Mouse (Mus musculus) frontal cortex, postnatal 10 days (tissue): ENCODE measurements around the gene Crebbp.
A peak's percentile ranks its signal among the peaks of the same experiment; 100 is the strongest.
"Not testable (repeated sequence)": the region's sequence is repeated elsewhere in the genome, so short reads cannot be mapped to it uniquely, and the experiment has no call there.

Experiments used
- DNase-seq, 2 experiments: peaks; one replicate each; pipeline ENCODE4 v3.0.0; 2022; ENCODE audit warnings: low spot score in 2 of 2, mixed read lengths in 1 of 2

The Crebbp gene

DNA sequence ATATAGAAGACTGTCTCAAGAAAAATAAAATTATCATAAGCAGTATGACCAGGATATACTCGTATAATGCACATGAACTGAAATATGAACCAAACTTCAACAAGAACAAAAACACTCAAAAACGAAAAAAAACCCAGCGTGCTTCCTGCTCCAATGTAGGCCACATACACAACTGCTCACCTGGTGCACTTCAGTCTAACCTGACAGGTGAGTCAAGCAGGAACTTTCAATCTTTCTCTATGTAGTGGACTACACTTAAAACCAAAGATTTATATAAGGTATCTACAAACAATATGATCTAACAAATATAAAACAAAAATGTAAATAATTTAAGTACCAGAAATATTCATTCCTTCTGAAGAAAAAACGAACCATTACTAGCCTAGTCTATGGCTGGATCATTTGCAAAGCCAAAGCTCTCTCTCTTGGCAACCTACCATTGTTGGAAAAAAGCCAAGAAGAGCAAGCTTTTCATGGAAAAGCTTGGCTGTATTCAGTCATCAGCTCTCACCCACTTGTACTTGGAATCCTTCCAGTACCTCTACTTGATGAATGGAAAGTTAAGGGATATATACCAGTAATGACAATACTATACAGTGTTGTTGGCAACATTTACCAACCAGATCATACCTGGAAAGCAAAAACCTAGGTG is 53.4 kb downstream of the Crebbp start:
- no peak for DNase-seq

DNA sequence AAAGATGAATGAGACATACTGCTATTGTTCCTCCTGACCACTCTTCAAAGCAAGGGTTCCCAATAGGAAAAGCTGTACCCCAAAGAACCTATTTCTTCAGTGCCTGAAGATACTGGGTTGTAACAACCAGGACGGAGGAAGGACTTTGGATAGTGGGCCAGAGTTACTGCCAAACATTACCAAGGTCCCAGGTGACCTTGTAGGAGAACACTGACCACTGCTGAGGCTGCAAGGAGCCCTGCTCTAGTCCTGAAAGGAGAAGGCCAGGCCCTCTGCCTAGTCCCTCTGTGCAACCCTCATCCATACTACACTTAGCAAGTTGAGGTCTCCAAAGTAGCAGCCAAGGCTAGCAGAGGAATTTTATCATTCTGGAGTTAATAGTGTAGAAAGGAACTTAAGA is 60.7 kb downstream of the Crebbp start:
- DNase-seq = no peak

DNA sequence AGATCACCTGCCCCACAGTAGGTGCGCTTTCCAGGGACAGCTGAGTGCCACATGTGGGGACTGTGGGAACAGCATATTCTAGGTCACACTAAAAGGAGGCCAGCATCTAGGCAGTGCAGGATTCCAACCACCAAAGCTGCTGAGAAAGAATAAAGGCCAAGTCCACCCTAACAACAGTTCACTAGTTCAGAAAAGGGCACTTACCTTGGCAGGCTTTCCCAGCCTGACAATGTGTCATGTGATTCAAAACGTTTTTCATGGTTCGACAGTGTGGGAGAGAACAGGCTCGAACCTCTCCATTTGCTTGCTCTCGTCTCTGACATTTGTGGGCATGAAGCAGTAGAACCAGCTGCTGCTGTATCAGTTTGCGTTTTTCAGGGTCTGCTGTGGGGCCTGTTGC is 75.3 kb downstream of the Crebbp start:
- no peak for DNase-seq

DNA sequence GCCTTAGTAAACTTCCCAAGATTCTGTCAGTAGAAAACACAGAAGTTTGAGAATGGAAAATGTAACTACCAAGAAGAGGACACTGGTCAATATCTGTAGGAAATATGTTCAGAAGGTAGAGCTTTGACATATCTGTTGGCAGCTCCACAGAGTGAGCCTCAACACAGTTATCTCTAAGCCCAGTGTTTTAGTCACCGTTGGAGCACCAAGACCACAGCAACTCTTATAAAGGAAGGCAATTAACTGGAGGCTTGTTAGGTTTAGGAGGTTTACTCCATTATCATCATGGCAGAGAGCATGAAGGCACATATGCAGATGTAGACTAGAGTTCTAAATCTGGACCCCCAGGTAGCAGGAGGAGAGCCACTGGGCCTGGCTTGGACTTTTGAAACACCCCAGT is 80.0 kb downstream of the Crebbp start:
- DNase-seq = no peak

DNA sequence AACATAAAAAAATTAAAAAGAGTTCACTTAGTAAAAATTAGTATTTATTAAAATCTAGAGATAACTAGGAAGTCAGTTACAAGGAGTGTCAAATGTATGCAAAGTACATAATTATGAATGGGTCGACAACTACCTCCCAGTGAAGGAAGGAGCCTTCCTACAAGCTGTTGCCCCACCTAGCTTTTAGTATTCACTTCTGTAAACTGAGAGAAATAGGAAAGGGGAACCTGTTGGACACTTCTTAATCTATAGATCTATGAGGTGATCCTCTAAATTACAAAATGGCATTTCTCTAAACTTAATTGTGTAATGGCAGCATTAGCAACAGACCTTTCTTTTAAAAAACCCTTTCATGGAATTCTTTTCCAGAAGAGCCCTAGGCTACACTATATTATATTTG is 84.9 kb downstream of the Crebbp start:
- no peak for DNase-seq

DNA sequence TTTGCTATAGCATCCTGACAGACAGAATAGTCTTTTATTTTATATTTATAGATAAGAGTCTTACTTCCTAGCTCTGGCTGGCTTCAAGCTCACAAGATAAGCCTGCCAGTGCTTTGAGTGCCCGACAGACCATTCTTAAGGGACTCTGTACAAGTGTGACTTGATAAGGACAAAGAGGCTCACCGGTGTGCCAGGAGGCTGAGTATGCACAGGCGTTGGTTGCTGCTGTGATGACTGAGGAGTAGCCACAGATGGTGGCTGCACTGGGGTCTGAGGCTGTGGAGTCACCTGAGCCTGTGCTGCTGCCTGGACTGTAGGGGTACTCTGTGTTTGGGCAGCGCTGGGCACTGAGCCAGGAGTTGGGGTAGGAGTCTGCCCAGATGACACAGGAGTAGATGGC is 96.7 kb downstream of the Crebbp start:
- no peak for DNase-seq

DNA sequence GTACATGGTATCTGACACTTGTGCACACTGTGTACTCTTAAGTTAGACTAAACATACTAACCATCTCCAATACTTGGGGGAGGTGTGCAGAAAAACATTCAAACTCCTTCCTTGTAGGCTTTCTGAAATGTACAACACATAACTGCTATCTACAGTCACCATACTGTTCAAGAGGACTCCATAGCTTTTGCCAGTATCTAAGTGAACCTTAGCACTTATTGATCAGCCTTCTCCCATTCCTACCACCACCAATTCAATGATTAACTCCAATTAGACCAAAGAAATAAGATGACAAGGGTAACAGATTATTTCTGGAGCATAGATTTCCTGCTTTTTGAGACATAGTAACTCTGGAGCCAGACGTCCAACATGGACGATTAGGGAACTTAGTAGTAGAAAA is 113.4 kb downstream of the Crebbp start:
- DNase-seq = no peak

DNA sequence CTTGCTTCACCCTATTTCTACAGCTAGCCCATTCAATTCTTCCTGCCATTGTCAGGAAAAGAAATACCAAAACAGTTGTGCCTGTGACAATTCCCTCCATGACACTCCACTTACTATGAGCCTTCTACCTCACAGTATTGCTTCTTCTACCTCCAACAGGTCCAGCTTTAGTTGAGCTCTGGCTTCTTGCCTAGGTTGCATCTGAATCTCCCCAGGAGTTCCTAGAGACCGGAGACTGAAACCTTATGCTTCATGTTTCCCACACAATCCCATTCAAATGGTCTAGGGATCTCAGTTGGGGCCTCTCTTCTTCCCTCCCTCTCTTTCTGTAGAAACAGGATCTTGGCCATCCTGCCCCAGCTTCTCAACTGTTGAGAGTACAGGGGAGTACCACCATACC is 116.3 kb downstream of the Crebbp start:
- no peak for DNase-seq

DNA sequence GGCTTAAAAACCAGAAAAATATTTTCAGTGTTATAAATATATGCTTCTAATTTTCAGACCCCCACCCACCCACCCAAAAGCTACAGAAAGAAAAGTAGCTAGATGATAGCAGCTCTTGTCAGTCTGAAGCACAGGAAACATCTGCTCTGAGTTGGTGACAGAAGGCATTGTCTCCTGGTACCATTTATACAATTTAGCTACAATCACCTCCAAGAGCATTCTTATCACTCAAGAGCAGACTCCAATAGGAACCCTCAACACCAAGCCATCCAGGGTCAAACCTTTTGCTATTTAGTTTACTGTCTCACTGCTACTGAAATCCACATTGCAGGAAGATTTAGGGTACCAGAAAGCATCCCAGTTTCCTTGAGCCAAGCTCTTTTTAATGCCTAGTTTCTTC is 116.9 kb downstream of the Crebbp start:
- DNase-seq = no peak

DNA sequence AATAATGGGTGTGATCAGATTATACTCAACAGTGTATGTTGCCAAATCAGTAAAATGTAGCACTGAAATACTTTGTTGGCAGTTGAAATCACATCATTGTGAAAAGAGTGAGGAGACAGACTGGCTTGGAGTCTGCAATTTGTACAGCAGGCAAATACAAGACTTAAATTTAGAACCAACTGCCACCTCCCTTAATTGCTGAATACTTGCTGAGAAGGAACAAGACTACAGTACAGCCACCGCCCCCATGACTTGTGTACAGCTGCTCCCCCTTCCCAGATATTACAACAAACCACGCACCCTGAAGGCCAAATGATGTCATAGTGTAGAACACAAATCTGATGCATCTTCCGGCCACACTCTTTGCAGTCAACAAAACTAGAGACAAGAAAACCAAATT is 117.7 kb downstream of the Crebbp start:
- DNase-seq = no peak

DNA sequence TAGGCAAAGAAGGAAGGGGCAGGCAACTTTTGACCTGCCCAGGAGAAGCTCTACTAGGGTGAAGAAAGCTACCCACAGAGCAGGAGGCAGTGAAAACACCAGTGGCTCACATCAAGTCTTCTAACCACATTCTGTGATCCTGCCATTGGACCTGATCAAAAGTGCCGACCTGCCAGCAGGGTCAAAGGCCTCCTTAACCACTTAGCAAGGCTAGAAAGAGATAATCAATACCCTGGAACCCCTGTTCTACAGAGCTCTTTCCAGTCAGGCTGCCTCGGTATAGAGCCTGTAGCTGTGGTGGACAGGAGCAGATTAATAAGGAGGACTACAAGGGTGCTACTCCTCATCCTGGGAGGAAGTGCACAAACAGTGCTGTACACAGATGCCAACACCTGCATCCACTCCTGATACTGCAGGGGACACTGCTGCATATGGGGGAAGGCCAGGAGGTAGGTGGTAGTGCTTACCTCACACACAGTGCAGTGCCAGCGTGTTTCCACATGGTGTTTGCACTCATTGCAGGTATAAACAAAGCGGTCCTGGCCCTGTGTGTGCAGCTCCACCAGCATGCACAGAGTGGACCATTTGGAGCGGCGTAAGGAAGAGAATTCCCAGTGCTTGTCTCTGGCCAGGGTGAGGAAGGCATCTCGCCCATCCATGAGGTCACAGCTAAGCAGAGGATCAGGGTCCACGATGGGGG is 126.4 kb downstream of the Crebbp start:
- no peak for DNase-seq

DNA sequence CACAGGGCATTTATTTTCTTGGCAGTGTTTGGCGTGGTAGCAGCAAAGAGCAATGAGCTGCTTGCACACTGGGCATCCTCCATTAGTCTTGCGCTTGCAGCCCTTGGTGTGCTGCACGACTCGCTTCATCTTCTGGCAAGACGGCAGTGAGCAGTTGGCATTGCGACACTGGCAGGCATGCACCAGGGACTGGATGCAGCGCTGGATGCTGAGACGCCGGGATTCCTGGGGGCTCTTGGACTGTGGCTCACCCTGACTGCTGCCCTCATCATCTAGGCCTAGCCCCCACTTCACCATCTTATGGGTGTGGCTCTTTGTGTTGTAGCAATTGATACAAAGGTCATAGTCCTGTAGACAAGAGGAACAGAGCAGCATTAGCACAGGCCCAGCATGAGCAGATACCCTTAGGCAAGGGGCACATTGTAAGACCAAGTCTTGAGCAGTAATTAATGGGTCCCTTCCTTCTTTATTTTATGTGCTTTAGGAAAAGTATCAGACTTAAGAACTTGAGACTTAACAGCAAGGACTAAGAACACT is 127.9 kb downstream of the Crebbp start:
- no peak for DNase-seq

DNA sequence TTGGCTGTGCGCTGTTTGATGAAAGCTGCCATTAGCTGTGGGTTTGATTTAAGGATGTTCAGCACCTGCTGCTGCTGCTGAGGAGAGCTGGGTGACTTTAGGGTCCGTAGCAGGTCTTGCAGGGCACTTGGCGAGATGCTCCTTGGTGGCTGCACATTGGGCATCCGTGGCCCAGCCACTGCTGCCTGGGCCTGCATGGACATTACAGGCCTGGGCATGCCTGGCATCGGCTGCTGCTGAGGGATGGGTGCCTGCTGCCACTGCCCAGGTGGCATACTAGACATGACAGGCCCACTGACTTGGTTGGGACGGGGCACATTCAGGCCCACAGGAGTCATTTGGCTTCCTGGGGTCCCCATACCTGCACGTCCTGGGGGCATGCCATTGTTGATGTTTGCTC is 128.7 kb downstream of the Crebbp start:
- no peak for DNase-seq

DNA sequence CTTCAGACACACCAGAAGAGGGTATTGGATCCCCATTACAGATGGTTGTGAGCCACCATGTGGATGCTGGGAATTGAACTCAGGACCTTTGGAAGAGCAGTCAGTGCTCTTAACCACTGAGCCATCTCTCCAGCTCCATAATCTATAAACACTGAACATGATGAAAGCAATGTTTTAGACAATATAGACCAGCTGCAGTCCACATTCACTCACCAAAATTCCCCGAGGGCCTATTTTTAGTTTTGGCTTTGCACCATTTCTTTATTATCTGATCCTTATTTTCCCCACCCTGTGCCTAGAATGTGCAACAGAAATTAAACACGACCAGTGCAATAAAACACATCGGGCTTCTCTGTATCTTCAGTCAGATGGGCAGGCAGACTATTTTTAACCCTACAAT is 133.4 kb downstream of the Crebbp start:
- not testable (repeated sequence) for DNase-seq

DNA sequence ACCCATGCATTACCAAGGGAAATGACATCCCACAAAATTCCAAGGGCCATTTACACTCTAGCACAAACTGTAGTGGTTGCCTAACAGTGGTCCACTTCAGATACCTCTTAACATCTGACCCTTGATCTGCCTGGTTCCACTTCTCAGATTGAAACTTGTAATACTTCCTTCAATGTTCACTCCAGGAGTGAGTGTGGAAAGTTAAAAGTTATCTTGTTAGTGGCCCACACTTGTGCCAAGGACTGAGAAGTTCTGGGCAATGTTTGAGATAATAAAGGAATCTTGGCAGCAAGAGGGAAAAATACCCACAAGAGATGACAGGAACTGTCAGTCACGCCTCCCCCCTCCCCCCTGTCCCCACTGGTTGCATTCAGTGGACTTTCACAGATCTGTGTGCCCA is 134.1 kb downstream of the Crebbp start:
- no peak for DNase-seq

DNA sequence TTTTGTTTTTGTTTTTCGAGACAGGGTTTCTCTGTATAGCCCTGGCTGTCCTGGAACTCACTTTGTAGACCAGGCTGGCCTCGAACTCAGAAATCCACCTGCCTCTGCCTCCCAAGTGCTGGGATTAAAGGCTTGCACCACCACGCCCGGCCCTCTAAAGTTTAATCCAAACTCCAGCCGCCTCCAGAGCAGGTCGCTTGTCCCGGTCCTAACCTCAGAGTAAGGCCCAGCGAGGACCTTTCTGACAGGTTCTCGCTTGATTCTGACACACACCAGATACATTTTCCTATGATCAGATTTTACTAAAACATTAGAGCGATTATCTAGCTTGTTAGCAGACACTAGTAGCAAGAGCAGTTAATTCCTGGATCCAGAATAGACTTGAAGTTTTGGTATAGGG is 135.5 kb downstream of the Crebbp start:
- DNase-seq = not testable (repeated sequence)

DNA sequence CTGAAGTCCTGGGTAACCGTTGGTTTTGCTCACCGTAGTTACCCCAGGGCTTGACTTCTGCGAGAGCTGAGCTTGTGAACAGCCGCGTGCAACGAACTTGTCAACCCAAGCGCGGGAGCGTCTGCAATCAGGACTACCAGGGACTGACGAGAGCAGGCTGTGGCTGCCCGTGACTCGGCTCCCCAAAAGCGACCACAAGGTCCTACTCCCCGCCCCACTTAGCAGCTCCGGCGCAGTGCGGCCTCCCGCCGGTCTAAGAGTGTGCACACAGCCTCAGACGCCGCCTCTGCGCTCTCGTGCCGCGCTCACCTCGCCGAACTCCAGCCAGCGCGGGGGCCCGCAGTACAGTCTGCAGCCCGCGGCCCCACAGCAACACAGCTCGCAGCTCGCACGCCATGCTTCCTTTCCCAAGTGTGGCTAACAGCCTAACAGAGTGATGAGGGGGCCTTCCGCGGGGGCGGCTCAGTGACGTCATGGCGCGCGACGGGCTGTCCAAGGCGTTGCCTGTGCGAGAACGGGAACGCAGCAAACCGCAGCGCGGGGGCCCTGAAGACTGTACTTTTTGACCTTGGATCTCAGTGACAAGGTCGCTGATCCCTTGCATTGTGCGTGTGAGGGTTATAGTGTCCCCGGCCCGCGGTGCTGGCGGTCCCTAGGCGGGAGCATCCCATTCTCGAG is 136.3 kb downstream of the Crebbp start, which contains the start of gene Trap1:
Gene Trap1 (minus strand): TSS at position 444 of the 678 bp plus-strand sequence.
- peak; percentile 88 to 93 for DNase-seq

DNA sequence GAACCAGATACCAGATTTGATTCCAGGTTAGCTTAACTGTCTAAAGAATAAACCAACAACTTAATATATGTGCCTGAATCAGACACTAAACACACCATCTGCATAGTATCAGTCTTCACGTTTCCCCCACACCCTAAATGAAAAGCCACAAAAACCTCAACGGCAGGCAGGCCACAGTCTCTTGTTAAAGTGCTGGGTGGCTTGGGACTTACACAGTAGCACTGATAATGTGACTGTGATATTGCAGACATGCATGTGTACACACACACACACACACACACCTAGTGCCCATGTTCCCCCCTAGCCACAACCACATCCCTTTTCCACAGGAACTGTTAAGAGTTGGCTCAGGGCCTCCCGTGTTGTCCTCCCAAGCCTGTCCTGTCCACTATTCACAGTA is 139.0 kb downstream of the Crebbp start:
- DNase-seq = no peak

DNA sequence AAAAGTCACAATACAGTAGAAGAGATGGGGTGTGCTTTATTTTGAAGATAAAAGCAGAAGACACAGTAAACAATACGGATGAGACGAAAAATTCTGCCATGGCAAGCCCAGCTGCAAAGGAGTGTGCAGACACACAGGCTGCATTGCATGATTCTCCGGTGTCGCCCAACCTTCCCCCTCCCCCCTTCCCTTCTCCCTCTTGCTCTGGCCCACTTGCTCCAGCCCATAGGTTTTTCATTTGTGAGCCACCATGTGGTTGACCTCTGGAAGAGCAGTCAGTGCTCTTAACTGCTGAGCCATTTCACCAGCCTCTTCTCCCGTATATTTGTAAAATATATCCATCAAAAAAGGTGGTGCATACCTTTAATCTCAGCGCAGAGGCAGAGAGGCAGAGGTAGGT is 139.5 kb downstream of the Crebbp start:
- DNase-seq = no peak

DNA sequence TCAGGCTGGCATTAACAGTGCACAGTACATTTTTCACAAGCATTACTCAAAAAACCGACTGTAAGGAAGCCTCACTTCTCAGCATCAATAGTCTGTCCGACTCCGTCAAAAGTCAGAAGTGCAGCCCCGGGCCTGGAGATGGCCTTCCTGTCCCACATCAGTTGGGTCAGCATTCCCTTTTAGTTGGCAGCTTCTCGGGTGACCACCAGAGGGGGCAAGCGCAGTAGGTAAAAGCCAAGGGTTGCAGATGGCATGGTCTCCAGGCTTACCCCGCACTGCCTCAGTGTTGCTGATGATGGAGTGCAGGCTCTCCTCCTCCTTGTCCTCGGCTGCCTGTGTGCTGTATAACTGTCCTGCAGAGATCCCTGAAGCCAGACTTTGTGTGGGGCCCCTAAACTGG is 145.2 kb downstream of the Crebbp start:
- DNase-seq = peak in 1 of 2 experiments; percentile 51

DNA sequence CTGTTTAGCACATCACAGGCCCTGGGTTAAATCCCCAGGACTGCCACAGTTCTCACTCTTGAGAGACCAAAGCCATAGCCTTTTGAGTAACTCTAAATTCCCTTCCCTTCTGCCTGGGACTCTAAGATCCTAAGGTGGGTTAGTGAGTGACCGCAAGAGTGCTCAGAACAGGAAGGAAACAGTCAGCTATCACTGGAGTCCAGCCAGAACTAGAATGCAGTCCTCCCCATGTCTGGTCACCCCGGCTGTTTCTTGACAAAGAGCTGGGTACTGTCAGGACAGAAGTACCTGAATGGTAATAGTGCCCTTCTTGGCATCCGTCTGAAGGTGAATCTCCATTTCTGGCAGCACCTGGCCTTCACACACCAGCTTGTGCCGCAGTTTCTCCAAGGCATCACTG is 148.9 kb downstream of the Crebbp start:
- no peak for DNase-seq

DNA sequence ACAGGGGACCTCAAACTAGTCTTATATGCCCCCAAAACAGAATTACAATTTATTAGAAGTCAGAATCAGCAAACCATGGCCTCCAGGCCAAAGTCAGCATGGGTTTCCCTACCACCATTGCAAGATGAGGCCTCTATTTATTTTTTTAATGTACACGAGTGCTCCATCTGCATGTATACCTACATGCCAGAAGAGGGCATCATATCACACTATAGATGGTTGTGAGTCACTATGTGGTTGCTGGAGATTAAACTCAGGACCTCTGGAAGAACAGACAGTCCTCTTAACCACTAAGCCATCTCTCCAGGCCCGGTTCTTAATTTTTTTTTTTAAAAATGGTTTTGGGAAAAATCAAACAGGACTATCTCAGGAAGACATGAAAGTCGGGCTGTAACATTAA is 160.0 kb downstream of the Crebbp start:
- no peak for DNase-seq

DNA sequence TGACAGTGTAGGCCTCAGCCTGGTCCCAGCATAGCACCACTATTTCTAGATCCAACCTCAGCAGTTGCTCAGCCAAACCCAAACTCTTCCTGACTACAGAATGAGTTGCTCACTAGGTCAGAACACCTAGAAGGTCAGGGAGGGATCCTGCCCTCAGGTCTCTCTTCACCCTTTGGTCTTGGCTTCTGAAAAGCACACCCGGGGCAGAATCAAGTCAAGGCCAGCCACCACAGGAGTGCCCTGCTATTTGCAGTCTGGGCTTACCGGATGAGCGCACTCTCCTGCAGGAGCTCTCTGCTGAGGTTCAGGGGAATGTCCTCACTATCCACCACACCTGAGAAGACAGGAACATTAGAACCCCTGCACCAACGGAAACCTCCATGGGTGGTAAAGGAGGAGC is 161.2 kb downstream of the Crebbp start:
- DNase-seq = no peak
